Mouse (Mus musculus): ENCODE results near the gene Gpatch3. TPM values are rescaled to one million over a fixed set of nuclear protein-coding genes. Genes with fewer than 3 reads are reported as not detected.

Gene Gpatch3
- total and polyA plus RNA-seq, 2 experiments: 3.8 to 4.3 TPM

DNA sequence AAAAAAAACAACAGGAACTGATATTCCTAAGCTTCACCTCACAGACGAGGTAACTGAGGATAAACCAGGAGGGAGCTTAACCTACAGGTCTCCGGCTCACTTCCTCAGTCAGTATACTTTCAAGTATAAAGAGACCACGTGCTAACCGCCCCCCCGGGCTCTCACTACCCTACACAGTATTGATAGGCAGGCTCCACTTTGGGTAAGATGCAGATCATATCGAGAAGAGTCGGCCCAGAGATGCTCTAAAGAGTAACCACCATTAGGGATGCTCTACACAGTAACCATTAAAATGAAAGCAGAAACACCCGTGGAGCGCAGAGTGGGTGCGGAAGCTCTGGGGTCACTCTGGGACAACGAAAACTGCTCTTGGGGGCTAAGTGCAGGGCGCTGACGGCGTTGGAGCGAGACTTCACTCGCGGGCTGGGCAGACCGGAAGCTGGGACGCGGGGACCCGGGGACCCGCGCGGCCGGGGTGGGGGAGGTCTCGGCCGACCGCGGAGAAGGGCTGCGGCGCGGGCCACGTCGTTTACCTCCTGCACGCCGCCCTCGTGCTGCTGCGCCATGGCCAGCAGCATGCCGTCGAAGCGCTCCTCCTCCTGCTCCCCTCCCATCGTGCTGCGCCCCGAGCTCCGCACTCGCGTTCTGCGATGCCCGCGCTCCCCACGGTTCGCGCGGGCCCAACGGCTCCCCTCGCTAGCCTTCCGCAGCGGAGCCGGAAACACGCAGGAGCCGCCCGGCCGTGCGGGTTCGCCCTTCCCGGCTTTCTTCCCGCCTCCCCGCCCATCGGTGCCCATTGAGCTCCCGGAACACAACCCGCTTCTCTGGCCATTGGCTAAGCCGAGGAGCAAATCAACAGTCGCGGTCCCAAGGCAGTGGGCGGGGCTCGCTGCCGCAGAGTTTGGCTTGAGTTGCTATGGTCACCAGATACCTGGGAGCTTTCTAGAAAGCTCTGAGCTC lies 29.0 kb upstream of the Gpatch3 start, which contains the start of gene Nudc:
TSS of gene Nudc (minus strand) at position 725 of the 960 bp plus-strand sequence.
- peak within 1 kb of the TSS; percentile 93 for H3K4me3 ChIP-seq (ENCODE audit: insufficient read depth, low read depth, low read length)
- TF ChIP-seq POLR2A (IDR thresholded peaks at IDR 0.05; ENCODE audit: extremely low read depth, insufficient read depth, low read length) (peak; percentile 62; the same call in 1 of the 2 replicates), CTCF (IDR thresholded peaks at IDR 0.05; ENCODE audit: low read depth, low read length) (no peak)
- peak; percentile 90 for DNase-seq (ENCODE audit: extremely low read depth, low read depth, low spot score)
- H3K36me3 ChIP-seq (ENCODE audit: control insufficient read depth, insufficient read depth, low read length): peaks cover 2% of the 10 kb centered on the region; the same call in 1 of the 2 replicates
- no peaks in the 10 kb centered on the region; the same call in none of the 2 replicates for H3K4me1 ChIP-seq (ENCODE audit: control insufficient read depth, insufficient read depth, low read length)
- under 1% methylated on average over 77 of the region's 77 CpGs for WGBS
- peaks cover 20% of the 10 kb centered on the region for H3K79me2 ChIP-seq (ENCODE audit: control insufficient read depth, insufficient read depth, low read length)
- H3K9ac ChIP-seq (ENCODE audit: low read depth, low read length): peak within 1 kb of the TSS; percentile 96
- peak within 1 kb of the TSS; percentile 33 for H3K27ac ChIP-seq (replicated peaks; ENCODE audit: insufficient read depth, low read depth, low read length)
- H3K27me3 ChIP-seq (ENCODE audit: control insufficient read depth, insufficient read depth, low read length): no peaks in the 10 kb centered on the region

DNA sequence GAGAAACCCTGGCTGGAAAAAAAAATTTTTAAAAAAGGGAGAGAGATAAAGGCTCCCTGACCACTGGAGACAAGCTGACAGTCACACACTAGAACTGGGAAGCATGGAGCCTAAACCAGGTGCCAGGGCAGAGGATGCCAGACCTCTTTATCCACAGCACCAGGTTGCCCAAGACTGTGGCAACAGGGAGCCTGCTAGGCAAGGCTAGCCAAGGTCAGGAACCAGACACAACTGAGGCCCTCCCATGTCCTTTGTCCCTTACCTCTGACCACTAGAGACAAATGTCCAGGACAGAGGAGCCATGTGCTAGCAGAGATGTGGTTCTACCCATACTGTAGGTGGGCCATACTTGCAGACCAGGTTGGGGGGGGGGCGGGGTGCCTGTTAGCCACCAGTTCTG lies 22.5 kb upstream of the Gpatch3 start:
- no peak for TF ChIP-seq POLR2A (IDR thresholded peaks at IDR 0.05; ENCODE audit: extremely low read depth, insufficient read depth, low read length)
- no peak for TF ChIP-seq CTCF (IDR thresholded peaks at IDR 0.05; ENCODE audit: low read depth, low read length)
- H3K27me3 ChIP-seq (ENCODE audit: control insufficient read depth, insufficient read depth, low read length): no peaks in the 10 kb centered on the region
- H3K4me3 ChIP-seq (ENCODE audit: insufficient read depth, low read depth, low read length): no peak overlapping the region
- WGBS: 82% methylated on average over 1 of the region's 1 CpGs
- H3K4me1 ChIP-seq (ENCODE audit: control insufficient read depth, insufficient read depth, low read length): peaks cover 11% of the 10 kb centered on the region
- peak; percentile 97 for DNase-seq (ENCODE audit: extremely low read depth, low read depth, low spot score)
- H3K79me2 ChIP-seq (ENCODE audit: control insufficient read depth, insufficient read depth, low read length): peaks cover 9% of the 10 kb centered on the region; the same call in 1 of the 2 replicates
- no peak overlapping the region for H3K9ac ChIP-seq (ENCODE audit: low read depth, low read length)
- H3K36me3 ChIP-seq (ENCODE audit: control insufficient read depth, insufficient read depth, low read length): no peaks in the 10 kb centered on the region
- H3K27ac ChIP-seq (replicated peaks; ENCODE audit: insufficient read depth, low read depth, low read length): peak overlapping the region; percentile 82

DNA sequence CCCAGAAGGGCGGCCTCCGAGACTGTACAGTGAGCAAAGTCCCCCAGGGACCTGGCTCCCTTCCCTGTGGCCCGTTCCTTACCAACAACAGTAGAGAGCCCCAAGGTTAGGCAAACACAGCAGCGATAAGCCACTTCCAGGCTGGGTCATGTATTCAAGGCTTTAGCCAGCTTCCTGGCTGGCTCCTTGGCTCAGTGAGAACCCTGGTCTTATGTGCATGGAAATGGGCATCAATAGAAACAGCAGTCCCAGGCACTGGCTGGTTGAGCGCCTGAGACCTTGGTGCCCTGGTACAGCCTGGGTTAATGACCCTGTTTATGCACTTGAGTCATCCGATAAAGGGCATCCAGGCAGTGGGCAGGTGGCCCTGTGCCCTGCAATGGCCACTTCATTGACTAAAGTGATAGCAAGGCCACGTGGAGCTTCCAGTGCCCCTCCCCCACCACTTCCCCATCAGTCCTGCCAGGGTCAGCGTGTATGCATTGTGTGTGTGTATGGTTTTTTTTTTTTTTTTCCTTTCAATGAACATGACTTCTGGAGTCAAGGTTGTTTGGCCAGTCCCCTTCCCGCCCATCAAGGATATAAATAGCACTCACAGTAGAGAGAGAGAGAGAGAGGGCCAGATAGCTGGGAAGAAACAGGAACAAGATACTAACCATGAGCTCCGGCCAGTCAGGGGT lies 21.6 kb upstream of the Gpatch3 start, which contains the start of gene Nr0b2:
TSS of gene Nr0b2 (plus strand) at position 609 of the 680 bp plus-strand sequence.
- 7% methylated on average over 10 of the region's 10 CpGs for WGBS
- Histone ChIP-seq H3K27me3 (ENCODE audit: control insufficient read depth, insufficient read depth, low read length) (no peaks in the 10 kb centered on the region), H3K79me2 (ENCODE audit: control insufficient read depth, insufficient read depth, low read length) (peaks cover 9% of the 10 kb centered on the region; the same call in 1 of the 2 replicates), H3K4me1 (ENCODE audit: control insufficient read depth, insufficient read depth, low read length) (peaks cover 14% of the 10 kb centered on the region), H3K4me3 (ENCODE audit: insufficient read depth, low read depth, low read length) (peak within 1 kb of the TSS; percentile 74), H3K36me3 (ENCODE audit: control insufficient read depth, insufficient read depth, low read length) (no peaks in the 10 kb centered on the region), H3K9ac (ENCODE audit: low read depth, low read length) (peak within 1 kb of the TSS; percentile 89), H3K27ac (replicated peaks; ENCODE audit: insufficient read depth, low read depth, low read length) (peak within 1 kb of the TSS; percentile 82)
- TF ChIP-seq CTCF (IDR thresholded peaks at IDR 0.05; ENCODE audit: low read depth, low read length) (no peak; the same call in 1 of the 2 replicates), POLR2A (IDR thresholded peaks at IDR 0.05; ENCODE audit: extremely low read depth, insufficient read depth, low read length) (0 out of 2 replicates have a peak, but pooled peaks have one; percentile 77)
- peak; percentile 100 for DNase-seq (ENCODE audit: extremely low read depth, low read depth, low spot score)

DNA sequence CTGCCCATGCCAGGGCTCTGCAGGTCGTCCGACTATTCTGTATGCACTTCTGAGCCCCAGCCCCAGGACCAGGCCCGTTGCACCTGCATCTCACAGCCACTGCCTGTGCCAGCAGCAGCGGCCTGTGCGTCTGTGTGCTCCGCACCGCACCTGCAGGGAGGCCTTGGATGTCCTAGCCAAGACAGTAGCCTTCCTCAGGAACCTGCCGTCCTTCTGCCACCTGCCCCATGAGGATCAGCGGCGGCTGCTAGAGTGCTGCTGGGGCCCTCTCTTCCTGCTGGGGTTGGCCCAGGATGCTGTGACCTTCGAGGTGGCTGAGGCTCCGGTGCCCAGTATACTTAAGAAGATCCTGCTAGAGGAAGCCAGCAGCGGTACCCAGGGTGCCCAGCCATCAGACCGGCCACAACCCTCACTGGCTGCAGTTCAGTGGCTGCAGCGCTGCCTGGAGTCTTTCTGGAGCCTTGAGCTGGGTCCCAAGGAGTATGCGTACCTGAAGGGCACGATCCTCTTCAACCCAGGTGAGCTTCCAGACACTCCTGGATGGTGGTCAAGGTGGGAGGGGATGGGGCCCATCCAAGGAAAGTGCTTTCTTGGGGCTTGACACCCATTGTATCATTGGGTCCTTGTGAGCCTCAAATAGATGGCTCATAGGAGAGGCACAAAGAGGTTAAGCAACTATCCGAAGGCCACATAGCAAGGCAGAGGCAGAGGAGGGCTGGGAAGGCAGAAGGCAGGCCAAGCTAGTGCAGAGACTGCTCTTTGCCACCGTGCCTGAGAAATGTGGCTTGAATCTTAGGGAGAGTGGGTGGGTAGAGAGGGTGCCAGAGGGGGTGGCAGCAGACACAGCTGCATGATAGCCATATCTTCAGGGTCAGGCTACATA lies 20.9 kb upstream of the Gpatch3 start:
- TF ChIP-seq POLR2A (IDR thresholded peaks at IDR 0.05; ENCODE audit: extremely low read depth, insufficient read depth, low read length) (no peak; the same call in 1 of the 2 replicates), CTCF (IDR thresholded peaks at IDR 0.05; ENCODE audit: low read depth, low read length) (no peak)
- no peak for DNase-seq (ENCODE audit: extremely low read depth, low read depth, low spot score)

More for the DNA sequence above, 20.9 kb upstream of the Gpatch3 start:
- WGBS: 16% methylated on average over 19 of the region's 19 CpGs
- Histone ChIP-seq H3K9ac (ENCODE audit: low read depth, low read length) (peak overlapping the region; percentile 89), H3K4me3 (ENCODE audit: insufficient read depth, low read depth, low read length) (peak overlapping the region; percentile 74), H3K36me3 (ENCODE audit: control insufficient read depth, insufficient read depth, low read length) (no peaks in the 10 kb centered on the region), H3K27me3 (ENCODE audit: control insufficient read depth, insufficient read depth, low read length) (no peaks in the 10 kb centered on the region), H3K79me2 (ENCODE audit: control insufficient read depth, insufficient read depth, low read length) (peaks cover 9% of the 10 kb centered on the region; the same call in 1 of the 2 replicates), H3K27ac (replicated peaks; ENCODE audit: insufficient read depth, low read depth, low read length) (peak overlapping the region; percentile 82), H3K4me1 (ENCODE audit: control insufficient read depth, insufficient read depth, low read length) (peaks cover 20% of the 10 kb centered on the region)
